Mouse (Mus musculus) erythroblast, embryonic 14.5 days (primary cell): ENCODE results near the gene Crocc2. TPM values are rescaled to one million over a fixed set of nuclear protein-coding genes. Genes with fewer than 3 reads are reported as not detected.

Source experiments
- H3K27me3 ChIP-seq: 2 replicates; pipeline ENCODE4 v1.6.1; 2012; ENCODE audit warnings: inconsistent platforms; ENCODE audit not compliant: control insufficient read depth
- H3K36me3 ChIP-seq: 2 replicates; pipeline ENCODE4 v1.6.1; 2012; ENCODE audit warnings: mild to moderate bottlenecking, inconsistent platforms; ENCODE audit not compliant: control insufficient read depth
- H3K4me1 ChIP-seq: 2 replicates; pipeline ENCODE4 v1.6.1; 2012; ENCODE audit warnings: inconsistent platforms; ENCODE audit not compliant: control insufficient read depth
- H3K4me3 ChIP-seq: replicated peaks from 2 replicates; pipeline ENCODE3; 2012; ENCODE audit warnings: moderate library complexity, mild to moderate bottlenecking, inconsistent platforms
- H3K9me3 ChIP-seq: 2 replicates; pipeline ENCODE4 v1.6.1; 2012; ENCODE audit warnings: low read length, inconsistent platforms, mixed read lengths; ENCODE audit not compliant: control insufficient read depth
- GATA1 ChIP-seq: IDR thresholded peaks from 2 replicates; pipeline ENCODE4 v1.6.1; 2012; ENCODE audit warnings: low read length, inconsistent platforms, mixed read lengths
- TAL1 ChIP-seq: IDR thresholded peaks from 3 replicates; pipeline ENCODE4 v1.6.1; 2012; ENCODE audit warnings: low read length, inconsistent platforms, mixed read lengths
- polyA plus RNA-seq: library from polyadenylated mRNA; stranded (reverse); fragments of >175 nt; gene quantifications from 2 replicates; pipeline ENCODE4 v1.2.3, GENCODE M21; 2012

Crocc2 gene
- polyA plus RNA-seq, 1 experiment = not detected

- Histone ChIP-seq H3K27me3 (no peaks in the 10 kb centered on the region), H3K4me3 (no peak within 1 kb of the TSS), H3K36me3 (no peaks in the 10 kb centered on the region), H3K4me1 (no peaks in the 10 kb centered on the region), H3K9me3 (no peaks in the 10 kb centered on the region)
- TF ChIP-seq GATA1 = no peak
- TF ChIP-seq TAL1 = no peak
Measured at GRCm38 (mm10) chr1:93160501-93161133, 7.9 kb upstream of the Crocc2 start, which contains the start of gene 2310007B03Rik. 2310007B03Rik (minus strand) TSS chr1:93160948.

GRCm38 (mm10) chr1:93161350-93161749, 7.2 kb upstream of the Crocc2 start:
- H3K4me3 ChIP-seq = no peak overlapping the region
- no peaks in the 10 kb centered on the region for H3K27me3 ChIP-seq
- H3K9me3 ChIP-seq = no peaks in the 10 kb centered on the region
- no peak for TF ChIP-seq GATA1
- TF ChIP-seq TAL1 = no peak
- no peaks in the 10 kb centered on the region for H3K4me1 ChIP-seq
- no peaks in the 10 kb centered on the region for H3K36me3 ChIP-seq

- no peaks in the 10 kb centered on the region for H3K9me3 ChIP-seq
- no peaks in the 10 kb centered on the region for H3K4me1 ChIP-seq
- H3K4me3 ChIP-seq = no peak overlapping the region
- H3K27me3 ChIP-seq = no peaks in the 10 kb centered on the region
- no peaks in the 10 kb centered on the region for H3K36me3 ChIP-seq
- TF ChIP-seq GATA1 (no peak), TAL1 (no peak)
Measured at GRCm38 (mm10) chr1:93161921-93162320, 6.6 kb upstream of the Crocc2 start.

- no peaks in the 10 kb centered on the region for H3K27me3 ChIP-seq
- no peaks in the 10 kb centered on the region for H3K4me1 ChIP-seq
- no peaks in the 10 kb centered on the region for H3K36me3 ChIP-seq
- no peaks in the 10 kb centered on the region for H3K9me3 ChIP-seq
- H3K4me3 ChIP-seq = no peak overlapping the region
- TF ChIP-seq GATA1 = no peak
Measured at GRCm38 (mm10) chr1:93162588-93162987, 5.9 kb upstream of the Crocc2 start.

GRCm38 (mm10) chr1:93165447-93165846, 3.1 kb upstream of the Crocc2 start:
- no peak overlapping the region for H3K4me3 ChIP-seq
- no peak for TF ChIP-seq GATA1
- TF ChIP-seq TAL1 = no peak
- H3K4me1 ChIP-seq = no peaks in the 10 kb centered on the region
- no peaks in the 10 kb centered on the region for H3K36me3 ChIP-seq
- H3K27me3 ChIP-seq = no peaks in the 10 kb centered on the region
- H3K9me3 ChIP-seq = no peaks in the 10 kb centered on the region

GRCm38 (mm10) chr1:93166346-93167079, 2.0 kb upstream of the Crocc2 start:
- Histone ChIP-seq H3K9me3 (no peaks in the 10 kb centered on the region), H3K4me1 (no peaks in the 10 kb centered on the region), H3K36me3 (no peaks in the 10 kb centered on the region), H3K4me3 (no peak overlapping the region), H3K27me3 (no peaks in the 10 kb centered on the region)
- TF ChIP-seq GATA1 (no peak), TAL1 (no peak)

- H3K4me1 ChIP-seq = no peaks in the 10 kb centered on the region
- no peaks in the 10 kb centered on the region for H3K36me3 ChIP-seq
- H3K4me3 ChIP-seq = no peak overlapping the region
- H3K9me3 ChIP-seq = no peaks in the 10 kb centered on the region
- peaks cover 15% of the 10 kb centered on the region for H3K27me3 ChIP-seq
- no peak for TF ChIP-seq TAL1
- no peak for TF ChIP-seq GATA1
Measured at GRCm38 (mm10) chr1:93173665-93174064, 5.1 kb downstream of the Crocc2 start.

GRCm38 (mm10) chr1:93174399-93174798, 5.9 kb downstream of the Crocc2 start:
- Histone ChIP-seq H3K4me3 (no peak overlapping the region), H3K36me3 (no peaks in the 10 kb centered on the region), H3K4me1 (no peaks in the 10 kb centered on the region), H3K9me3 (no peaks in the 10 kb centered on the region), H3K27me3 (peaks cover 15% of the 10 kb centered on the region)
- TF ChIP-seq TAL1 (no peak), GATA1 (no peak)

- TF ChIP-seq GATA1 = no peak
- TF ChIP-seq TAL1 = no peak
- no peaks in the 10 kb centered on the region for H3K36me3 ChIP-seq
- no peak overlapping the region for H3K4me3 ChIP-seq
- no peaks in the 10 kb centered on the region for H3K9me3 ChIP-seq
- H3K27me3 ChIP-seq = peaks cover 15% of the 10 kb centered on the region
- H3K4me1 ChIP-seq = no peaks in the 10 kb centered on the region
Measured at GRCm38 (mm10) chr1:93175849-93176248, 7.3 kb downstream of the Crocc2 start.
